Mouse (Mus musculus) layer of hippocampus, adult 8-10 months (tissue): ENCODE data around the gene Fam161a. TPM values are rescaled to one million over a fixed set of nuclear protein-coding genes. Genes with fewer than 3 reads are reported as not detected.

ENCODE experiments used
- DNase-seq, 2 experiments: peaks; one replicate each; pipeline ENCODE4 v3.0.0; 2022; ENCODE audit warnings: low spot score in 2 of 2
- total RNA-seq, 4 experiments: library from RNA; stranded (reverse); gene quantifications; 2 replicates each; pipeline ENCODE4 v1.2.4; 2022

Gene Fam161a
- total RNA-seq, 4 experiments from 2014 or later = 4.1 to 5.6 (median 4.8) TPM

DNA sequence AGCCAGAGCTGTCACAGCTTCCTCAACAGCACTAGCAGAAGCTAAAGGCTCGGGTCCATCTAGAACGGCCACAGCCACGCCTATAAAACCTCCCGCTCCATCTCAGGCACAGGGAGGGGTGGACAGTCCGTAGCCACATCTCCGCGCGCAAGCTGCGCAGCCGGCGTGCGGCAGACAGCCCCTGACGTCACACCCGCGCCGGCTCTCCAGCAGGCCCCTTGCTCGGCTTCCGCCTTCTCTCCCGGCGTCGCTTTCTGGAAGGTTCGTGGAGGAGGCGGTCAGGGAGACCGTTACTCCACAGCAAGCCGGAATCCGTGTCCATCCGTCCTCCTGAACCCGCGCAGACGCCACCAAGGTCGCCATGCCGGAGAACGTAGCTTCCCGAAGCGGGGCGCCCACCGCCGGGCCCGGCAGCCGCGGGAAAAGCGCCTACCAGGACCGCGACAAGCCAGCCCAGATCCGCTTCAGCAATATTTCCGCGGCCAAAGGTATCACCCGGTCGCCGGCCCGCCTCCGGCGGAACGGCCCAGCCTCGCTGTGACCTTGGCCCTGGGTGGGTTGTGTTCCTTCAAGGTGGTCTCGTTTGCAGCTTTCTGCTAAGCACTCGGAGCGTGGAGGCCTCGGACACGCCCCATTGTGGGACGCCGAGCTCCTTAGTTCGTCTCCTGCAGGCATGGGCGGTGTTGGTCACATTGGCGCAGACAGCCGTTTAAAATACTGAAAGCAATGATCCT is 16.8 kb upstream of the Fam161a start, which contains the start of gene Cct4:
Gene Cct4 (plus strand): TSS at position 127 of the 734 bp plus-strand sequence.
- peak; percentile 88 to 91 for DNase-seq

DNA sequence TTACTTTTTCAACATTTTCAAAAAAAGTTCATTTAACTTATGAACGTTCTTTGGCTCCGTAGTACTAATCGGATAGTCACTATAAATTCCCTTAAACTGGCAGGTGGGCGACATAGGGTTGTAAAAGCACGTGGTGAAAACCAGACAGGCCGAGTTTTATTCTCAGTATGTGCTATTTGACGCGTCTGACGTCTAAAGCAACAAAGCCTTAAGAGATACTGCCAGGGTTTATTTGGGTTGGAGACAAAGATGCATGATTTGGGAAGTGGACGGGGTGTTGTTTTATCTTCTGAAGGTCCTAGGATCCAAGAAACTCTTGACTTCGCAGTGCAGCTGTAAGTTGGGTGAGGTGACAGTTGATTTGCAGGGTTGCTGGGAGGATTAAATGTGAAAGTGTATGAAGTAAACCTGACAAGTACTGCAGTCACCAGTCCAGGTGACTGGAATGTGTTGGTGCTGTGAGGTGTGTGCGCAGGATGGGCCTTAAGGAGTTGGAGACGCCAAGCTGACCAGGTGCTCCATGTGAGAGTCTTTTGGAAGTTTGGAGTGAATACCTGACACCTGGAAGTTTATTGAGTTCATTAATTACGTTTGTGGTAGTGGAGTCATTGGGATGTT is 16.0 kb upstream of the Fam161a start:
- no peak for DNase-seq

DNA sequence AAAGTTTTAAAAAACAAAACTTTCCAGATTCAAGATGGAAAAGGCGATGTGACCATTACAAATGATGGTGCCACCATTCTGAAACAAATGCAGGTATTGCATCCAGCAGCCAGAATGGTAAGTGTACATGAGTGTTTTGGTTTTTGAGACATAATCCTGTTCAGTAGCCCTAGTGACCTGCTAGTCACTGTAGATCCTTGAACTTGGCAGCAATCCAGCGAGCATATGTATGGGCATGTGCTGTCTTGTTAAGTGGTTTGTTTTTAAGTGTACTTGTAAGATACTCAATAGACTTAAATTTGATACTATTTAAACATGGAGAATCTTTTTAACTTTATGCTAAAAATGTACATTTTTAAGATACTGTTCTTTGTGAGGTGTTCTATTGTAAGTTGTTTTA is 13.1 kb upstream of the Fam161a start:
- no peak for DNase-seq

DNA sequence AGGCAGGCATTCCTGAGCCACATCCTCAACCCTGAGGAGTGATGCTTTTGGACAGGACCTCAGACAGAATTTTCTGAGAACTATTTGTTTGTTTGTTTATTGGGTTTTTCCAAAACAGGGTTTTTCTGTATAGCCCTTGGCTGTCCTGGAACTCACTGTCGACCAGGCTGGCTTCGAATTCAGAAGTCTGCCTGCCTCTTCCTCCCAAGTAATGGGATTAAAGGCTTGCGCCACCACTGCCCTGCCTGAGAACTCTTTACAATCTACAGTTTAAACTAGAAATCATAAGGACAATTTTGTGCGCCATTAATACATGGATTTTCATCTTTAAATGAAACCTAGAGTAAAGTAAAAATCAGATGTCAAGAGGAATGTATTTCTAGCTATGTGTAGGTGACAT is 11.9 kb upstream of the Fam161a start:
- DNase-seq = no peak

DNA sequence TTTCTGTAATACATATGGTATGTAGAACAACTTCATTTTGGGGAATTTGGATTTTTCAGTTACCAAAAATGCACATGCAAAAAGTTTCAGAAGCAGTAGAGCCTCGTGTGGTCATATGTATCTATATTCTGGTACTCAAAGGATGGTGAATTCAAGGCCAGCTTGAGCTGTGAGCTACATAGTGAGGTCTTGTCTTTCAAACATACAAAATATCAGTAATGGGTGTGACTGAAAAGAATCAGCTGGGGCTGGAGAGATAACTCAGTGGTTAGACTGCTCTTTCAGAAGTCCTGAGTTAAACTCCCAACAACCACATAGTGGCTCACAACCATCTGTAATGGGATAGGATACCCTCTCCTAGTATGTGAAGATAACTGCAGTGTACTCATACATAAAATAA is 9.0 kb upstream of the Fam161a start:
- DNase-seq = no peak

DNA sequence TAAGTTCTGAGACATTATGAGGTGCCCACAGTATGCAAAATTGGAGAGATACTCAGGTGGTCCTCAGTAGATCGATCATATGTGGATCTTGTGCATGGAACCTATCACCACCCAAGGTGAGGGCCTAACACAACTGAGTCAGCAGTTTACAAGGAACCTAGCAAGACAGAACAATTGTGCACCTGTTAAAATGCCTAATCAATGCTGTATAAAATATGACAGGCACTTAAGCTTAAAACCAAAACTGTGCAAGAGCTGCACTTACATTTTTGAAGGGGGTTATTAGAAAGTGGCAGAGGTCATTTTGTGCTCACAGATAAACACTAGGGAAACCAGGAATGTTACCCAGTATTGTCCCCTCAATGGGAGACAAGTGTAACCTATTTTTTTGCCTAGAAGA is 2.1 kb upstream of the Fam161a start:
- DNase-seq = no peak

DNA sequence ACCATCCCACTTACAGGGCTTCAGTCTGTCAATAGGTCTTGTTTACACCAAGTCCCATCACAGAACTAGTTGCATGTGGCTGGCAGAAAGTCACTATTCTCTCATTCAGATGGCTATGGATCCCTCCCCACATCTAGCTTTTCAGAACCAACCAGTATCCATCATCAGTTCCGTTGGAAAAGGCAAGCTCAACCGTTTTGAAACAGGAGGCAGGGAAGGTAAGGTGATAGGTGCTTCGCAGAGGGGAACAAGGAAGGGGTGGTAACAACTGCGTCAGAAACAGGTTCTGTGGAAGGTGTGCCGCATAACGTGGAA is 208 bp upstream of the Fam161a start:
- DNase-seq = no peak

DNA sequence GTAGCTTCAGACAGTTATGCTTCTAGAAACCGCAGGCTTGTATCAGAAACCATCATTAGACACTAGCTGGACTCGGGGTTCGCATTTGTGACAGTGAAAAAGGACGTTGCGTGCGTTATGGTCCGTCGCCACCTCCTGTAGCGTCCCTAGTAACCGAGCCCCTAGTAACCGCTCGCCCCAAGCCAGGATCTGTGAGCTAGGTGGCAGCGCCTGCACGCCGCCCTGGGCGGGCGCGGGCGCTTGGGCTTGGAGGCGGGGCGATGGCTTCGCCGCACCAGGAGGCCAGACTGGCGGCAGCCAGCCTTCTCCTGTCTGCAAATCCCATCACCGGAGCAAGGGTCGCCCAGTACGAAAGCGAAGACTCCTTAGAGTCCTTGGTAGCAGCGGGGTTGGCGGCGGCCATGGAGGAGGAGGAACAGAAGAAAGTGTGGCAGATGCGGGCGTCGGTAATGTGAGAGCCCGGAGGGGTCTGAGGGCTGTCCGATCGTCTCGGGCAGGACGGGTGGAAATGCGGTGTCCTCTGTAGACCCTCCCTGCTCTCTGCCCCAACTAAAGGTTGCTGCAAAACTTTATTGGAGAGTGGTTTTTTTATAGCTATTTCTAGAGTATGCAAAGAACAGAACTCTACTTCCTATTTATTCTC is 971 bp downstream of the Fam161a start:
- DNase-seq = peak; percentile 75 to 81

DNA sequence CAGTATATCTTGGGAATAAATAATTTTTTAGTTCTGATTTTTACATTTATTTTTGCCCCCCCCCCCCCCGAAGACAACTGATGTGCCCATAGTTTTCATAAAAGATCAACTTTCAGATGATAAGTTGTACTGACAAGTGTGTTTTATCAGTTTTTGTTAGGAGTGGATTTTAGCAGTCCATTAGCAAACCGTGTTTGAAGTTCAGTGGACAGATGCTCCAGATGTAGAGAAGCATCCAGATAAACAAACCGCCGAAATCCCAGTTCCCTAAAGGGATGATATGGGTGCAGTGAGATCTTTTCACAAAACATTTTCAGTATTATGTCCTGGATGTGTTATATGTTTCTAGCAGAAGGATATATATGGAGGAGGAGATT is 1.5 kb downstream of the Fam161a start:
- DNase-seq = no peak

DNA sequence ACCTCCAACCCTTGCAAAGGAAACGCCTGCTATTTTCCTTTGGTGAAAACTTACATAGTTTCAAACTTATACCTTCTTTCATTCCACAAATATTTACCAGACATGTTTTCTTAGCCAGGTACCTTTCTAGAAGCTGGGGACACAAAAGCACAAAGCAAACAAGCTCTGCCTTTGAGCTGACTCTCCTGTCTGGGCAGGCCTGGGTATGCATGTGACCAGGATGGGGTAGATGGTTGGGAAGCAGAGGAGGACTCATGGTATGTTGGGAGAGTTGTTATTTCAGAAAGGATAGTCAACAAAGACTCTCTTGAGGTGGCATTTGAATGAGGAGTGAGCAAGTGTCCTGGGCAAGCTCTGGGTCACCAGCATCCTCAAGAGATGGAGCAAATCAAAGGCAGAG is 5.8 kb downstream of the Fam161a start:
- no peak for DNase-seq

DNA sequence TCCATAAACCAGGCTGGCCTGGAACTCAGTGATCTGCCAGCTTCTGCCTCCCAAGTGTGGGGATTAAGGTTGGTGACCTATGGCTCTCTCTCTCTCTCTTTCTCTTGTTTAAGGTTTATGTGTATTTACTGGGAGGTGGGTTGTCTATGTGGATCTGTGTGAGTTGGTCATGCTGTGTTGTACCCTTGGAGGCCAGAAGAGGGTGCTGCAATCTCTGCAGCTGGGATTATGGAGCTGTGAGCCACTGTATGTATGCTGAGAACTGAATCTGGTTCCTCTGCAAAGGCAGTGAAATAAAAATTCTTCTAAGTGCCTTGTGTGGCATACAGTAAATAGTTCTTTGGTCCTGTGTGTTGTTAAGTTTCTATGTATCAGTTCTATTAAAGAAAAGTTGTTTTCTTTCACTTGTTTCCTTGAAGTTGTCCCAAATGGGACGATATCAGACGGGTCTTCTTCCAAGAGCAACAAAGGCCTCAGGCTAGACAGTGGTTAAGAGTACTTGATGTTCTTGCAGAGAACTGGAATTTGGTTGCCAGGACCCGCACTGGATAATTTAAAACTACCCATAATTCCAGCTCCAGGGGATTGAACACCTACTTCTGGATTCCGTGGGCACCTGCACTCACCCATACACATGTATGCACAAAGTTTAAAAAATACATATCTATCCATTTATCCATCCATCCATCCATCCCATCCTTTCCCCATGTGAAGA is 6.4 kb downstream of the Fam161a start:
- DNase-seq = no peak

DNA sequence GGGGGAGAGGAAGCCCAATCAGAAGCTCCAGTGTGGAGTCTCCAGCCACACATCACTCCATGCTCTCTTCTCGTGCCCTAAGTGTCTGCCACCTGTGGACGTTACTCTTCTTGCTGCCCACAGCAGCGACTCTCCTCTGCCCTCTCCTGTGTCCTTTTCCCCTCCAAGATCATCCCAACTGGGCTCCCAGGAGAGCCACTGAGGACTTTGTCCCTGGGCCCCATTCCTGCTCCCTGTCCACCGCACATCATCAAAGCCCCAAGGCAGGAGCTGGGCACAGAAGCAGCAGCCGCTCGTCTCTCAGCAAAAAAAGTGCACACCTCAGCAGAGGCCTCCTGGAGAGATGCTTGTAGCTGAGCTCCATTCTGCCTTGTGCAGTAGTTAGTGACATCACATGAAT is 7.7 kb downstream of the Fam161a start:
- DNase-seq = no peak

DNA sequence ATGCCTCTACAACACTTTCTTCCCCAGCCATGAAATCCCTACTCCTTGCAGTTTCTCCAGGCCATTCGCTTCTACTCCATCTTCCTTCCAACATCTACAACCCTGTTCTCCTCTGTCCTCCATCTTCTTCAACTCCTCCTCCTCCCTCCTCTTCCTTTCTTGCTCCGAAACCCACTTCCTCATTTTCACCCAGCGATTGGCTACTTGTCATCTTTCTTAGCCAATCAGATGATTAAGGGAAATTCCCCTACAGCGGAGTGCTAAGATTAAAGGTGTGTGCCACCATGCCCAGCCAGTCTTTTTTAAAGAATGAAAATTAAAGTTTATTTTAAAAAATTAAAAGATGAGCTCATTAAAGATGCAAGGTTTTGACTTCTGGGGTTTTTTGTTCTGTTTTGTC is 10.6 kb downstream of the Fam161a start:
- DNase-seq = no peak

DNA sequence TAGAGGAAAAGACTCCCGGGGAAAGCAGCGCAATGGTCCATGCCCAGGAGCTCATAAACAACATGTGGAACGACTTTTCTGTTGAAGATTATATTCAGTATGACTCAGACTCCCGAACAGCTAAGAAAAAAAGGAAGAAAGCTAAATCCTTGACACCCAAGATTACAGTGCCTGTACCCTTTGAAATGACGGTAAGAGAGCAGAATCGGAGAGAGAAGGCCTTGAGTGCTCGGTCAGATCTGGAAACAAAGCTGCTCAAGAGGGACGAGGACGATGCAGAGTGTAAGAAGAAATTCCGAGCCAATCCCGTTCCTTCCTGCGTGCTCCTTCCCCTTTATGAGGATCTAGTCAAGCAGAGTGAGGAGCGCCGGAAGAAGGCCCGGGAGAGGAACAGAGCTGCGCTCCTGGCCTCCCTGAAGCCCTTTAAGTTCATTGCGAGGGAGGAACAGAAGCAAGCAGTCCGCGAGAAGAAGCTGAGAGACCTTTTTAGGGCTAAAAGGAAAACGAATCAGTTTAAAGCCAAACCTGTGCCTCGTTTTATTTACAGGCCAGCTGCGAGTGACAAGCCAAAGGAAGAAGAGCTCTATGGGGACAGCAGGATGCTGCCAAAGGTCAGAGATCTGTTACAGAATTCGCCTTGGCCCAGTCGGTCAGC is 12.9 kb downstream of the Fam161a start:
- no peak for DNase-seq

DNA sequence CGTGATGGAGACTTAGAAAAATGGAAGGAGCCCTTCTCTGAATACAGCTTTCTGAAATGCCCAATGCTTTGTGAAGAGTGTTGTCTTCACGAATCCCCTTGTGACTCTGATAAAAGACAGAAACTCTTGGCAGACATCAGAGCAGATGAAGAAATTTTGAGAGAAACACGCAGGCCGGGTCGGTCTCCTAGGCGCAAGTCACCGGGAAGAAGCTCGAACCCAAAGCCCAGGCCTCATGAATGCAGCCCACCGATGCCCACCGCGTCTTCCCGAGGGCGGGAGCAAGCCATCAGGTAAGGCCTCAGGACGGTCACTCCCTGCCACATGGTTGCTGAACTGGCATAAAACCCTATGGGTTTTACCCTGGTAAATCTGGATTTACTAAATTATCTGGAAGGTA is 13.5 kb downstream of the Fam161a start:
- no peak for DNase-seq

DNA sequence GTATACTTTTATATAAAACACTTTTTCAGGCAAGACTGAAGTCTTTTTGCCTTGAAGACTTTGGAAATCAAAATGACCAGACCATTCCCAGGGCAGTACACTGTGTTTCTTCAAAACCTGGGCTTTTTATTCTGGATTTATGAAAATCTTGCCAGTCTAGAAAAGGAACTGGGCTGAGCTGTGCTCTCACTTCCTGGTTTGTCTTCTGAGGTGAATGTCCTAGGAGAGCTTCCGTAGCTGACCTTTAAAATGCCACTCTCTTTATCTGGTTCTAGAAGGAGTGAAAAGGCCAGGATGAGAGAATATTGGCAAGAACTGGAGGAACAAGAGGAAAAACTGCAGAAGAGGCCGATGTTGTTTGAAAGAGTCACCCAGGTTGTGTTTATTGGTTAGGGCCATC is 15.8 kb downstream of the Fam161a start:
- DNase-seq = no peak

DNA sequence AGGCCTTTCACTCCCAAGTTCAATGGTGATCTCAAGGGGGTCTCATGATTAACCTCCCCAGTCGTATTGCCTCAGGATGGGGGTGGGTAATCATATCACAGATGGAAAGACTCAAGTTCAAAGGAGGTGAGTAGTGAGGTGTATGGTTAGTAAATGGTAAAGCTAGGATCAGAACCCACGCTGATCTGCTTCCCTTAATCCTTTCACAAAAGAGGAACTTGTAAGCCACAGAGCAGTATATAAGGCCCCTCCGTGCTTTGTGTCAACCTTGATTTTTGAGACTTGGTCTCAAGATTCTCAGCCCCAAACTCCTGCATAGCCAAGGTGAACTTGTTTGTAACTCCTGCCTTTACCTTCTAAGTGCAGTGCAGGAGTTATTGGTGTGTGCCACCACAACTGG is 16.8 kb downstream of the Fam161a start:
- no peak for DNase-seq

DNA sequence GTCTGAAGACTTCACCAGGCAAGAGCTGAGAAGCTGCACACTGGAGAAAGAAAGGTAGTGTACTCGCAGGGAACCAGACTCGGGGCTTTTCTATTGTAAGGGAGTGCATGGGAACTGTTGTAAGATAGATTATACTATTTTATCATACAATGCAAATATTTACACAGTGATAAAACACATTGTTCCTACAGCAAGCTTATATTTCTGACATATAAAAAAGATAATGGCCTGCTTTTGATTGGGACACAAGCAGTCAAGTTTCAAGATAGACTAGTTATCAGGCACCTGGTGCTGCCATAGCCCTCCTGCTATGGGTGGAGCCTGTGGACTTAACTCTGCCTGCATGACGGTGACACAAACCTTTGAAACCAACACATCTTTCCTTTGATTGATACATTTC is 21.6 kb downstream of the Fam161a start:
- no peak for DNase-seq

DNA sequence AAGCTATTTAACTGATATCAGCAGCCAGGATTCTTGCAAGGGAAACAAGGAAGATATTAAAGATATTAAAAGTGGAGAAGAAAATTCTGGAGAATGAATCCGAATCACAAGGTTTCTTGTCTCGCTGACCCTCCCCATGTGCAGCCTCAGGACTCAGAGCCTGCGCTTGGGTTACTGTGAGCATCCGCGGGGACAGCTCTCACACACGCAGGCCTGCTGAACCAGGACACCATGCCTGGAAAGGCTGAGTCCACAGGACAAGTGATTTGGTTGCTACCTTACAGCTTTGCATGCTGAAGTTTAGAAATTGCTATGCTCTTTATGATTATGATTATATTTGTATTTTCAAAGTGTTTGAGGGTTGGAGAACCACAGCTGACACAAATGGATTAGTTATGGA is 22.1 kb downstream of the Fam161a start:
- DNase-seq = no peak

DNA sequence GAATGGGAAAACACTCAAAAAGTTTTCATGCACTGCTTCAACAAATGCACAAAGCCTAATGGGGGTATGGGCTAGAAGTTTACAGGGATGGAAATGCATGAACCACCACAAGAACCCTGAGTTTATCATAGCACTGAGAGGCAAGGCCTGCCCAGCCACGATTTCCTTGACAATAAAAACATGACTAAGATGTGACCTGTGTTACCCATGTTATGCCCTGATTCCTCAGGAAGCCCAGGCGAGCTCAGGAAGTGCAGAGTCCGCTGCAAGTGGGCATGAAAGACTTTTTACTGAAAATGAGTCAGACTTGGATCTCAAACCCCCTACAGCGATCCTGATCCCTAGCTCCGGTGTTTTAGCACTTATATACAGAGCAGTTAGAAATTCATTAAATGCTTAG is 39.9 kb downstream of the Fam161a start:
- DNase-seq = no peak

DNA sequence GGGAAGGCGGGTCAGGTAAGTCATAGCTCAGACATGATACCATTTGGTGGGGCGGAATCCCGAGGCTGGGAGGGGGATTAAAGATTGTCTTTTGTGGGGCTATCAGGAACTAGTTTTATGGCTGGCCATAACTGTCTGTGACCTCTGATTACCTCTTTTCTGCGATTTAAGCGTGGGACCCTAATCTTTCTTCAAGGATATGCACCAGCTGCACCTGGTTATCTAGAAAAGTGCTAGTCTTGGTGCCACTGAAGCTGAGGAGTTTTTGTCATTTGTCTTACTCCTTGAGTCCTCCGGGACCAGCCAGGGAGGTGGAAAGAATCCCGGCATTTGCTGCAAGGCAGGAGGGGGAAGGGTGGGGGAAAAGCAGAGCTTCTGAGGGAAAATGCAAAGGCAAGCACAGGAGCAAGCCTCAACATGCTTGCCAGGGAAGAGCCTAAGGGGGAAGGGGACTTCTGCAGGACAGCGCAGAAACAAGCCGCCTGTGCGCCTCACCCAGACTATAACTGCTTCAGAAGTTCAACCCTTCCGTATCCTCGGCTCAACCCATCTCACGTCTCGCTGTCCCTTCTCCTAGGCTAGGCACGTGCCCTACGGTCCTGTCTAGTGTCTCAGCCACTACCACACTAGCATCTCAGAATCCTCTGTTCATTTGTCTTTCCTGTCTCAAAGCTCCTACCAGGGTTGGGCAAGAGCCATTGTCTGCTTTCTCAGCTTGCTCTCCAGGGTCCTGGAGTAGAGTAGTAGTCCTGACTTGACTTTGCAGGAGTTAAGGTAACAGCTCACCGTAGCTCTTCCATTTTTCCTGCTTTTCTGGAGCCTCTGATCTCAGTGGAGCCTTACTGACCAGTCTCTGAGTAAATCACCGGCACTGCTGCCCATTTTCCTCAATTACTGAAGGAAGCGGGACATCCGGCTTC is 40.6 kb downstream of the Fam161a start:
- no peak for DNase-seq
